Mouse (Mus musculus) intestine, embryonic 14.5 days (tissue): Measurements from ENCODE around the gene 4930432K21Rik. TPM values are rescaled to one million over a fixed set of nuclear protein-coding genes. Genes with fewer than 3 reads are reported as not detected.

Source experiments
- ATAC-seq: fragments of 200-750 bp; cut with Nextera tagmentation; replicated peaks from 2 replicates; pipeline ENCODE4 v1.8.0; 2017; ENCODE audit warnings: low read depth, moderate number of reproducible peaks, moderate TSS enrichment, moderate library complexity; ENCODE audit not compliant: low FRiP score, low TSS enrichment
- DNase-seq: peaks from one replicate; pipeline ENCODE4 v3.0.0-alpha.2; 2018; ENCODE audit warnings: low spot score
- H3K27ac ChIP-seq: fragments of 300-500 bp; sonication (generic); 2 replicates; pipeline ENCODE4 v1.5.1; 2014; ENCODE audit warnings: low read depth, mild to moderate bottlenecking, control low read depth
- H3K27me3 ChIP-seq: fragments of 300-500 bp; sonication (generic); replicated peaks from 2 replicates; pipeline ENCODE4 v1.6.1; 2014; ENCODE audit warnings: low read length, control low read depth; ENCODE audit not compliant: control insufficient read depth, insufficient read depth
- H3K36me3 ChIP-seq: fragments of 300-500 bp; sonication (generic); 2 replicates; pipeline ENCODE4 v1.6.1; 2014; ENCODE audit warnings: low read length, control low read depth; ENCODE audit not compliant: control insufficient read depth, insufficient read depth
- H3K4me1 ChIP-seq: fragments of 300-500 bp; sonication (generic); replicated peaks from 2 replicates; pipeline ENCODE4 v1.6.1; 2014; ENCODE audit warnings: low read length, control low read depth, mixed read lengths; ENCODE audit not compliant: control insufficient read depth, insufficient read depth
- H3K4me2 ChIP-seq: fragments of 300-500 bp; sonication (generic); 2 replicates; pipeline ENCODE4 v1.6.1; 2014; ENCODE audit warnings: low read length
- H3K4me3 ChIP-seq: fragments of 300-500 bp; sonication (generic); 2 replicates; pipeline ENCODE4 v1.5.1; 2014; ENCODE audit warnings: low read depth, low read length, control low read depth, mixed read lengths
- H3K9ac ChIP-seq: fragments of 300-500 bp; sonication (generic); 2 replicates; pipeline ENCODE4 v1.6.1; 2014; ENCODE audit warnings: mild to moderate bottlenecking, low read length
- H3K9me3 ChIP-seq: fragments of 300-500 bp; sonication (generic); 2 replicates; pipeline ENCODE4 v1.6.1; 2016; ENCODE audit warnings: low read length, control low read depth; ENCODE audit not compliant: control insufficient read depth
- WGBS: fragments of 180-500 bp; shearing (Covaris S2); extraction: QIAGEN DNeasy Blood & Tissue Kit; methylation state at CpG from one replicate; pipeline ENCODE4 v1.1.7; 2014; 5-methylcytosine and 5-hydroxymethylcytosine counted together
- polyA plus RNA-seq: library from polyadenylated mRNA; unstranded; fragments of >200 nt; fragmentation: Nextera tagmentation; extraction: Ambion mirVana; gene quantifications from 2 replicates; pipeline ENCODE4 v1.2.1, GENCODE M21; 2014

The 4930432K21Rik gene
- polyA plus RNA-seq = 0.48 and 0.92 TPM in 2 replicates

DNA sequence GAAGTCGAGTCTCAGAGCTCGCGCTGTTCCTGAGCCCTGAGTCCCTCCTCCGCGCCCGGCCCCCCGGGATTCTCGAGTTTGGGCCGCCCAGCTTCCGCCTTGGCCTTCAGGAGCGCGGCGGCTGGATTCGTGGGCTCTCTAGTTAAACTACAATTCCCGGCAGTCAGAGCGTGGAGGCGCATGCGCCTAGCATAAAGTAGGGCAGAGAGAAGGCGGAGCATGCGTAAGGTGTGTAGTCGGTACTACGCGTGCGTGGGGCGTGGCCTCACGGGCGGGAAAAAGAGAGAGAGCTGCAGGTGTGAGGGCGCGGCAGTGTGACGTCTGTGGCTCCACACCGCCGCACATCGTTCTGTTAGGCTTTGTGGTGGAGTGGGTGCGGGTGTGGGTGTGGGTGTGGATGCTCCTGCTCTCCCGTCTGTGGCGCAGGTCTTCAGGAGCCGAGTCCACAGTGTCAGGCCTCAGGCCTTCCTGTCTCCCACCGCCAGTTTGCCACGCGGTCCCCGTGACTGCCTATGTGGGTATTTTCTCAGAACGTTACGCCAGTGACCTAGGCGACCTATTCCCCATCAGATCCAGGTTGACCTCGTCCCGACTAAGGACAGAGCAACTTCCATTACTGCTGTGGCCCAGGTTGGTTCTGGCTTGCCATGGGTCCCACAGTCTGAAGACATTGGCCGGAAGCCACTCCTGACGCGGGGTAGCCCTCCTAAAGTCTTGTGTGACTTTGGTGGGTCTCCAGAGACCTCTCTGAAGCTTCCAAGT is at the start of gene 4930432K21Rik, which contains the start of gene Cc2d1a:
4930432K21Rik (plus strand) TSS at position 257 of the 762 bp plus-strand sequence.
Cc2d1a (minus strand) TSS at position 168 of the 762 bp plus-strand sequence.
- H3K4me1 ChIP-seq = peaks cover 14% of the 10 kb centered on the region; the same call in 1 of the 2 replicates
- H3K27ac ChIP-seq = peak within 1 kb of the TSS; percentile 77
- H3K9ac ChIP-seq = peak within 1 kb of the TSS; percentile 84
- H3K4me3 ChIP-seq = peak within 1 kb of the TSS; percentile 68
- no peaks in the 10 kb centered on the region for H3K27me3 ChIP-seq
- WGBS = 18% methylated on average over 49 of the region's 49 CpGs
- peak within 1 kb of the TSS; percentile 87 for H3K4me2 ChIP-seq
- peaks cover 10% of the 10 kb centered on the region for H3K36me3 ChIP-seq
- DNase-seq = peak; percentile 93
- no peaks in the 10 kb centered on the region for H3K9me3 ChIP-seq
- peak; percentile 90 for ATAC-seq

DNA sequence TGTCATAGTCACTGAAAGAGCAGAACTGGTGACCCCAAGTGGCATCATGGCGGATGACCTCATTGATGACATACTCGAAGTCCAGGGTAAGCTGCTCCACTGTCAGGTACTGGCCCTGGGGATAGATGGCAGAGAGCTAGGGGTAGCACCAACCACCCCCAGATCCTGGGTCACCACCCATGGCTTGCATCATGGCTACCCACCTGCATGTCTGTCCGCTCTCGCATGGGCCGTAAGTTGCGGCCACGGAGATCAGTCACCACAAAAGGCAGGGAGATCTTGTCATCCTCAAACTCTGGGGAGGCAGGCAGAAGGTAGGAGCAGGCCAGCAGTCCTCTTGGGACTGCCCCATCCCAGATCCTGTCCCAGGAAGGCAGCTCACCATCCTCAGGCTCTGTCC is 49.4 kb upstream of the 4930432K21Rik start:
- WGBS = 90% methylated on average over 7 of the region's 7 CpGs
- ATAC-seq (no peak), DNase-seq (no peak)
- H3K9ac ChIP-seq = no peak overlapping the region
- H3K27me3 ChIP-seq = no peaks in the 10 kb centered on the region
- no peak overlapping the region for H3K27ac ChIP-seq
- peaks cover 79% of the 10 kb centered on the region for H3K36me3 ChIP-seq
- H3K4me3 ChIP-seq = no peak overlapping the region
- H3K9me3 ChIP-seq = no peaks in the 10 kb centered on the region
- H3K4me2 ChIP-seq = no peak overlapping the region
- peaks cover 5% of the 10 kb centered on the region for H3K4me1 ChIP-seq

DNA sequence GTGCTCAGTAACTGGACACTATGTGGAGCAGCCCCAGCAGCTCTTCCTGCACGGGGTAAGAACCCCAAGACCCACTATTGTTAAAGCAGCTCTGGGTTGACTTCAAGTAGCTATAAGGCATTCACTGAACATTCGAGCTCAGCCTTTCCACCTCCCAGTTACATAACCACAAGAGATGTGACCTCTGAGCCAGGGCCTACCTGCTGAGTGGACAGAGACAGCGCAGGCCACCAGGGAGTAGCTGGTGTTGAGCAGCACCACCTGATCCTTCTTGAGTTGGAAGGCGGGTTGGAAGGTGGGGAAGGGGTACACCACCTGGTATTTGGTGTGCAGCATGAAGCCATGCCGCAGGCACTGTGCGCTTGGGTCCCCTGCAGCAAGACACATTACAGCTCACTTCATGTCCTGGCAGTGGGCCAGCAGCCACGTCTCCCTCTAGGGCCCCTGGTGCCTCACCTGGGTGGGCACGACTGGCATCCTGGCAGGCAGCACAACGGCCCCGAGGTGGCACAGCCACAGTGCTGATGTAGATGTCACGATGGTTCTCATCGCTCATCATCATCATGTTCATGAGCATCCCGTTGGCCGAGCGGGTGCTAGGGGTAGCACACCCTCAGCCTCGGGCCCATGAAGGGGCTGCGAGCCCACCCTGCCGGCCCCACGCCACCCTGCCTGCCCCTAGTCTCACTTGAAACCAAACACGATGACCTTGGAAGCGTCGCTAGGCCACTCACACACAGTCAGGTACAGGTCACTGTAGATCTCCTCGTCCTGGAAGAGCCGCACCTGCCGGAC is 46.2 kb upstream of the 4930432K21Rik start:
- peaks cover 48% of the 10 kb centered on the region for H3K36me3 ChIP-seq
- no peak overlapping the region for H3K9ac ChIP-seq
- H3K4me1 ChIP-seq = peaks cover 15% of the 10 kb centered on the region
- ATAC-seq (no peak), DNase-seq (no peak)
- H3K4me3 ChIP-seq = no peak overlapping the region
- H3K4me2 ChIP-seq = no peak overlapping the region
- H3K27me3 ChIP-seq = no peaks in the 10 kb centered on the region
- no peak overlapping the region for H3K27ac ChIP-seq
- no peaks in the 10 kb centered on the region for H3K9me3 ChIP-seq
- WGBS = 93% methylated on average over 25 of the region's 25 CpGs

DNA sequence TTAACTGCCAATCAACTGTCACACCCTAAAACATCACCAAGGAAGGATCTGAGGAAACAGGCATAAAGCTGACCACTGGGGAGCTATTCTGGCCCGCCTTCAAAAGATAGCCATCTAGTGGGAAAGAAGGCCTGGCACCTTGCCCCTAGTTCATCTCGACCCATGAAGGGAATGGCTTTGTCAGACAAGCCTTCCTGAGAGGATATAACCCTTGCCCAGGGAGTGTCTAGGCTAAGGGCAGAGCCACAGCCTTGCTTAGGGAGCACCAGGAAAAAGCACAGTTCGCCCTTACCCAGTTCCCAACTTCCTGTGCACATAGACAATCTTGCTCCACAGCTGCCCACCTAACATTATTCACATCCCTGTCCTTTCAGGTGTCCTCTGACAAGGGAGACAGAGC is 44.2 kb upstream of the 4930432K21Rik start:
- Histone ChIP-seq H3K36me3 (peaks cover 29% of the 10 kb centered on the region), H3K4me1 (peaks cover 15% of the 10 kb centered on the region), H3K9ac (peak overlapping the region; percentile 74), H3K27ac (no peak overlapping the region), H3K9me3 (no peaks in the 10 kb centered on the region), H3K4me2 (peak overlapping the region; percentile 79), H3K27me3 (no peaks in the 10 kb centered on the region), H3K4me3 (peak overlapping the region; percentile 61)
- ATAC-seq (no peak), DNase-seq (no peak)
- 47% methylated on average over 3 of the region's 3 CpGs for WGBS

DNA sequence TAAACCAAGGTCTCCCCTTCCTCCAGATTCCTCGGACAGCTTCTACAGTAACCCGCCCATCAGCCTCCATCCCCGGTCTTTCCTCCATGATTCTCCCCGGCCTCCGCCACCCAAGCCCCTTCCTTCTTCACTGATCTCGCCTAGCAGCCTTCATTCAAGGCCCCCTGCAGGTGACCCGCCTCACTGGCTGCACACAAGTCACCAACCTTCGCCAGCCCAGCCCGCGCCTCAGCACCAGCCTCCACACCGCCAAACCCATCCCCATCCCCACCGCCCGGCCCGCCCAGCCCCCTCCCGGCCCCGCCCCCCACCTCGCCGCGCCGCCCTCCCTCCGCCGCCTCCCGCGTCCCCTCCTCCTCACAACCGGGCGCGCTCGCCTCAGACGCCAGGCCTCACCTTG is 43.6 kb upstream of the 4930432K21Rik start:
- Histone ChIP-seq H3K4me2 (peak overlapping the region; percentile 79), H3K36me3 (peaks cover 23% of the 10 kb centered on the region), H3K27me3 (no peaks in the 10 kb centered on the region), H3K4me3 (peak overlapping the region; percentile 61), H3K4me1 (peaks cover 15% of the 10 kb centered on the region), H3K27ac (peak overlapping the region; percentile 81), H3K9ac (peak overlapping the region; percentile 74), H3K9me3 (no peaks in the 10 kb centered on the region)
- peak; percentile 86 for ATAC-seq
- WGBS = under 1% methylated on average over 20 of the region's 29 CpGs
- DNase-seq = no peak

DNA sequence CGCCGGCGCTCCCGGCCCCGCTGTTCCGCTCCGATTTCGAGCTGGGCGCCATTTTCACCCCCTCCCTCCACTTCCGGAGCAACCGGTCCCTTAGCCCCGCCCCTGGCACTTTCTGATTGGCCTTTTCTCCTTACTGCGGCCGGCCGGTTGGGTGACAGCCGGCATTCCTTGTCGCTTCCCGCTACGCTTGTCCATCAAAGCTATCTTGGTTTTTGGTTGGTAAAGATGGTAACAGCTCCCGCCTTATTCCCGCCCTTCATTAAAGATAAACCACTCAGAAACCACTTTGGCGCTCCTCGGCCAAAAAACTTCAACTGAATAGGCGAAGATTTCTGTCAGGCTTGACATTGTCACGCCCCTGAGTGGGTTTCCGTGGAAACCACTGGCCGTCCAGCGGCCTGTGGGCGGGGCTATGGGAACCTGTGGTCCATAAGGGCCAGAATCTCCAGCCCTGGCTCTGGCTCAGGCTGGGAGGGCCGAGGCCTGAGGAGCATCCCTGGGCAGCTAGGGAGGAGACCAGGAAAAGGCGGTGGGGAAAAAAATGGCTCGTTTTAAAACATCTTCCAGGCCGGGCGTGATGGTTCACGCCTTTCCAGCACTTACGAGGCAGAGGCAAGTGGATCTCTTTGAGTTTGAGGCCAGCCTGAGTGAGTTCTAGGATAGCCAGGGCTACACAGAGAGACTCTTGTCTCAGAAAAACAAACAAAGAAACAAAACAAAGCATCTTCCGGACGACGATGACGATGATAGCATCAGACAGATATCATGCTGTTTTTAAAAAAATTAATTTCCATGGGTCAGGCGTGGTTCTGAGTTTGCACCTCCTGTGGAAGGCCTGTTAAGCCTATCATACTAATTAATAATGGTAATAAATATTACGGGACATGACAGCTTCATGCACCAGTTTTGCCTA is 42.9 kb upstream of the 4930432K21Rik start, which contains the start of gene Dcaf15:
Dcaf15 (minus strand) TSS at position 72 of the 913 bp plus-strand sequence.
- peak; percentile 98 for DNase-seq
- peak within 1 kb of the TSS; percentile 81 for H3K27ac ChIP-seq
- H3K36me3 ChIP-seq = peaks cover 19% of the 10 kb centered on the region
- no peaks in the 10 kb centered on the region for H3K9me3 ChIP-seq
- ATAC-seq = peak; percentile 94
- H3K9ac ChIP-seq = peak within 1 kb of the TSS; percentile 74
- no peaks in the 10 kb centered on the region for H3K27me3 ChIP-seq
- 7% methylated on average over 42 of the region's 42 CpGs for WGBS
- H3K4me3 ChIP-seq = peak within 1 kb of the TSS; percentile 61
- H3K4me1 ChIP-seq = peaks cover 15% of the 10 kb centered on the region
- H3K4me2 ChIP-seq = peak within 1 kb of the TSS; percentile 79

DNA sequence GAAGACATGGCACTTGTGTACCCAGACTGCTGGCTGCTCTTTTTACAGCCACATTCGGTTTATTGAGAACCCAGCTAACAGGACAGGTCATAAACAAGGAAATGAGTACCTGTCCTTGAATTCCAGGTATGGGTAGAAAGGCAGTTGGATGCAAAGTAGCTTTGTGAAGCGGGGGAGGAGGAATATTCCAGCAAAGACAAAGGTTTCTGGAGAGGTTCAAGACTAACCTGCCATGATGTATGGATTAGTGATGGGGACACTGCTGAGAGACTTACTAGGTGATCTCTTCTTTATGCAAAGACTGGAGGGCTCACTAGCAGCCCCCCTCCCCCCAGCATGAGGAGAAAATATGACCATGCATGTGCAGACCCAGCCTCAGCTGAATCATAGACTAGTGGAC is 42.1 kb upstream of the 4930432K21Rik start:
- Histone ChIP-seq H3K4me2 (no peak overlapping the region), H3K9me3 (no peaks in the 10 kb centered on the region), H3K4me3 (no peak overlapping the region), H3K4me1 (peaks cover 15% of the 10 kb centered on the region), H3K27ac (peak overlapping the region; percentile 45; the same call in 1 of the 2 replicates), H3K36me3 (peaks cover 17% of the 10 kb centered on the region), H3K27me3 (no peaks in the 10 kb centered on the region), H3K9ac (no peak overlapping the region)
- ATAC-seq (no peak), DNase-seq (no peak)
- 70% methylated on average over 2 of the region's 2 CpGs for WGBS
